Mouse (Mus musculus) left cerebral cortex, postnatal 10 days (tissue): ENCODE data around the gene Larp4. TPM values are rescaled to one million over a fixed set of nuclear protein-coding genes. Genes with fewer than 3 reads are reported as not detected.

Source experiments
- DNase-seq, 2 experiments: peaks; one replicate each; pipeline ENCODE4 v3.0.0; 2021 to 2022; ENCODE audit warnings: low spot score in 2 of 2, mixed read lengths in 1 of 2; ENCODE audit errors: extremely low spot score in 1 of 2
- intact Hi-C: fragments of 180-260 bp; cut with DNase I; formaldehyde crosslinking; loops from one replicate; pipeline ENCODE4 v1.15.1; 2025
- total RNA-seq, 2 experiments: library from RNA; stranded (reverse); gene quantifications; 2 replicates each; pipeline ENCODE4 v1.2.3; 2021

Larp4 gene
- total RNA-seq, 2 experiments from 2014 or later = 47.2 to 53.2 TPM

- intact Hi-C loops = no loop called here
- no peak for DNase-seq
Measured at GRCm38 (mm10) chr15:100045576-100045975, 75.7 kb downstream of the Larp4 start.

GRCm38 (mm10) chr15:100049496-100050087 is 79.7 kb downstream of the Larp4 start:
- intact Hi-C loops = no loop called here
- DNase-seq = no peak

DNA sequence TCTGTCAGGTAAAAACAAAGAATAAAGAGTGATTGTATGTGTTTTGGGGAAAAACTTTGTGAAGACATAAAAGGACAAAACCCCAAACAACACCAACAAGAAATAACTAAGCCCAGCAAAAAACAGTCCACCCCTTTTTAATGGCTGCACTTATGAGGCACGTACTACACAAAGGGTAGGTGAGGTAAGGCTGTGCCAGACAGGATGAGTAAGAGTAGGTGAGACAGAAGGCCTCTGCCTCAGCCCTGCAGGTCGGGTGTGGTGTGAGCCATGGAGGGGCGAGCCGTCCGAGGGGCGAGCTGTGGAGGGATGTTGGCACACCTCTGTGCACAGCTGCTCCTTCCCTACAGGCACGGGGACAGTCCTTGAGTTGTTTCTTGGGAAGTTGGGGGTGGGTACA is 81.1 kb downstream of the Larp4 start:
- intact Hi-C loops = no loop called here
- no peak for DNase-seq

DNA sequence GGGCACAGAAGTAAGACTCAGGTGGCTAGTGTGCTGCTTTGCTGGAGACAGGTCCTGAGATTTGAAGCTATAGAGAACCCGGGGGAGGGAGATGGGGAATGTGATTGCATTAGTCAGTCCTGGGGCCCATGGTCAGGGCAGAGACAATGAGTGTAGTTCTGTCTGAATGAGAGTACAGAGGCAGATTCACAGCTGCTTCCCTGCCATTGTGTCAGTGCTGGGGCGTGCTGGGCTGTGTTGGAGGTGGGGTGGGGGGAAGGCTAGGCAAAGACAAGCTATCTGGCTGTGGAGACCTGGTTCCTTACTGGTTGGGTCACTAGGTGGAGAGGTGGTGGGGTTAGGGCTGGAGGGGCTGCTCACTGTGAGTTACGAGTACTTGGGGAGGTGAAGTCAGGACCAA is 82.9 kb downstream of the Larp4 start:
- intact Hi-C loops = no loop called here

GRCm38 (mm10) chr15:100056397-100056908 is 86.6 kb downstream of the Larp4 start:
- intact Hi-C loops = no loop called here
- DNase-seq = no peak

More for the DNA sequence above, 82.9 kb downstream of the Larp4 start:
- no peak for DNase-seq

DNA sequence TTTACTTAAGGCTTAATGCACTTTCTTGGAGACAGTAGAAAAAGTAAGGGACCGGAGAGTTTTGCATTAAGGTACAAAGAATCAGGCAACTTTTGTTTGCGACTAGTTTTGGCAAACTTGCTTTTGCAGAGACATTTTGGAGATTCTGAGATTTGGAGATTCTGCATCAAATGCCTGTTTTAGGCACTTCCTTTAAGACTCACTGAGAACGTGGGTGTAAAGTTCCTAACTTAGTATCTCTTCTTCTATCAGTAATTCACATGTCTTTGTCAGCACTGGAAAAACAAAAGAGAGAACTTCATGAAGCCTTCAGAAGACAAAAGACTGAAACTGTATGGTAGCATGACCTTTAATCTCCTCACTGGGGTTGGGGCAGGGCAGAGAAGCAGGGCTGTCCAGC is 87.8 kb downstream of the Larp4 start:
- intact Hi-C loops = no loop called here
- DNase-seq = no peak

GRCm38 (mm10) chr15:100058143-100058542 is 88.3 kb downstream of the Larp4 start:
- no peak for DNase-seq
- intact Hi-C loops = no loop called here

GRCm38 (mm10) chr15:100058912-100059311 is 89.0 kb downstream of the Larp4 start:
- no peak for DNase-seq
- intact Hi-C loops = no loop called here

DNA sequence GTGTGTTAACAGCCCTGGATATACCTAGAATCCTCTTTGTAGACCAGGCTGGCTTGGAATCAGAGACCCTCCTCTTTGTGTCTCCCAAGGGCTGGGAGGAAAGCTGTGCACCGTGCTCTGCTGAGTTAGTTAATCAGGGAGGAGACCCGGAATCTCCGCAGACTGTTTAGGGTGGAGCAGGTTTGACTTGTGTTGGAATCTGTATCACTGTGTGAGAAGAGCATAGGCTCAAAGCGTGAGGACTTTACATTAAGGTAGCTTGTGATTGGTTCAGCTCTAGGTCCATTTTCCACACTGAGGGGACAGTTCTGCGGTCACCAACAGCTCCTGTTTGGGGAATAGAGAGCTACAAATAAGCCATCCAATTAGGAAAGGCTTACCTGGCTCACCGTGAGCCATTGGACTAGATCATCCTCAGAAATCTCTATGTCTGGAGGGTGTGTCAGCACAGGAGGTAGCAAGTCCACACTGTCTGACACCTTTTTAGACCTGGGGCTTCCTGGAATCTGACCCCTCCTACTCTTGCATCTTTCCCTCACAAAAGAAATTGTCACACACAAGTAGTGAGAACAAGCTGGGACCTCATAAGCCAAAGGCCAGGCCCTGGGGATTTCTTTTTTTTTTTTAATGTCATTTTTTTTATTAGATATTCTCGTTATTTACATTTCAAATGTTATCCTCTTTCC is 89.9 kb downstream of the Larp4 start:
- intact Hi-C loops = no loop called here
- no peak for DNase-seq

DNA sequence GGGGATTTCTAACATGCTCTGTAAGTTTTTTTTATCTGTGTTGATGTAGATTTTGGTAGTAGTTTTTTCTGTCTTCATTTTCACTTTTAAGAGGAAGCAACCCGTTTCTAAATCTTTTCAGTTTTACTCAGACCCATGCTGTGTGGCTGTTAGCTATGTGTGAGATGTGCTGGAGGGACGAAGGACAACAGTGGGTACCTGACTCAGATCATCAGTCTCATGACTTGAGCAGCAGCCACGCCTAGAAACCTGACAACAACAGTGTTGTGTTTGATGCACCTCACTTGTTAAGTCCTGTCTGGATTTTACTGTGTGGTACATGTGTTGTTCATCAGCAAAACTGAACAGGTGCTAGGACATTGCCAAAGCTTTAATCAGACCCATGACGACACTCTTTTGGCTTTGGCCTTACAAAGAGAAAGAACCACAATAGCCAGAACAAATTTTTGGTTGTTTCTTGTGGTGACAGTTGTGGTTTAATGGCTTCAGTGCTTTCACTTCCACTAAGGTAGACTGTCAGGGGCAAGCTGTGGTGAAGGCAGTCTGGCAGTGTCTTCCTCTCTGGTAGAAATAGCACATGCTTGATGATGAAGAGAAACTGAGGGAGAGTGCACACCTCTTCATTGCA is 90.8 kb downstream of the Larp4 start:
- intact Hi-C loops = no loop called here

GRCm38 (mm10) chr15:100061377-100061776 is 91.5 kb downstream of the Larp4 start:
- no peak for DNase-seq
- intact Hi-C loops = no loop called here

More for the DNA sequence above, 90.8 kb downstream of the Larp4 start:
- DNase-seq = no peak

DNA sequence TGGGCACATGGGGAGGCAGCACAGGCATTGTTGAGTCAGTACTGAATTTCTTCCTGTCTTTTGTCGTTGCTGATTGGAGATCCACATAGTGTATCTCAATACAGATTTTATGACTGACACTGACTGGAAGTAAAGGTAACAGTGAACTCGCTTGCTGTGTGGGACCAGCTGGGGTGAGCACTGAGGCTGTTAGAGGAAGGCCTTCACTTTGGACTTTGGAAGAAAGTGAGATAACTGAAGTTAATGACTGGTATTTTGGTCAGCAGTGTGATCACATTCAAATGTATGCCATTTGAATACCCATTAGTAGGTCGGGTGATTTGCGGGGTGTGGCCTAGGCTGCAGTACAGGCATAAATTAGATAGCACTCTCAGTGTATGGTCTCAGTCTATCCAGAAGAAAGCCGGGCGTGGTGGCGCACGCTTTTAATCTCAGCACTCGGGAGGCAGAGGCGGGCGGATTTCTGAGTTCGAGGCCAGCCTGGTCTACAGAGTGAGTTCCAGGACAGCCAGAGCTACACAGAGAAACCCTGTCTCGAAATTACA is 93.4 kb downstream of the Larp4 start:
- DNase-seq = no peak
- intact Hi-C loops = no loop called here

Other genes with a start within 250 kb of the Larp4 start
- 10 to 100 TPM; 96.8 to 99.0 TPM for gene Cox14, start 244.4 kb upstream of the Larp4 start, total RNA-seq
- gene Cers5, start 197.2 kb upstream of the Larp4 start, total RNA-seq = 10 to 100 TPM; 43.6 to 47.2 TPM
- 1 to 10 TPM; 8.2 to 9.8 TPM for gene Lima1, start 94.6 kb upstream of the Larp4 start, total RNA-seq
- not detected for gene Fam186a, start 3.0 kb upstream of the Larp4 start, total RNA-seq
- 10 to 100 TPM; 58.0 to 61.8 TPM for gene Dip2b, start 68.6 kb downstream of the Larp4 start, total RNA-seq